Mouse (Mus musculus) heart, postnatal 25 days (tissue): Measurements from ENCODE around the gene Atp8b4. TPM values are rescaled to one million over a fixed set of nuclear protein-coding genes. Genes with fewer than 3 reads are reported as not detected.

ENCODE experiments used
- DNase-seq: peaks from one replicate; pipeline ENCODE4 v3.0.0; 2022; ENCODE audit warnings: low spot score
- intact Hi-C: fragments of 180-260 bp; cut with DNase I; formaldehyde crosslinking; loops from one replicate; pipeline ENCODE4 v1.15.1; 2025
- total RNA-seq, 2 experiments: library from RNA; stranded (reverse); gene quantifications; 2 replicates each; pipeline ENCODE4 v1.2.3; 2021

The Atp8b4 gene
- total RNA-seq, 2 experiments from 2014 or later: 0.25 to 0.52 TPM

- intact Hi-C loops: no loop called here
- DNase-seq: no peak
Measured at GRCm38 (mm10) chr2:126380300-126380699, 120.2 kb downstream of the Atp8b4 start.

- intact Hi-C loops: no loop called here
- no peak for DNase-seq
Measured at GRCm38 (mm10) chr2:126371634-126372033, 128.8 kb downstream of the Atp8b4 start.

- no peak for DNase-seq
- intact Hi-C loops: loop anchor here (10.0 kb wide), 1 partner anchor 155 kb away; no protein-coding TSS in a partner anchor
Measured at GRCm38 (mm10) chr2:126369815-126370214, 130.7 kb downstream of the Atp8b4 start.

- no peak for DNase-seq
- intact Hi-C loops: loop anchor here (2.0 to 10.0 kb wide), 3 partner anchors 161 to 471 kb away; no protein-coding TSS in a partner anchor
Measured at GRCm38 (mm10) chr2:126363745-126364725, 136.4 kb downstream of the Atp8b4 start.

- DNase-seq: peak; percentile 62
- intact Hi-C loops: loop anchor here (2.0 to 10.0 kb wide), 3 partner anchors 162 to 470 kb away; no protein-coding TSS in a partner anchor
Measured at GRCm38 (mm10) chr2:126363050-126363744, 137.3 kb downstream of the Atp8b4 start.

GRCm38 (mm10) chr2:126361131-126361810, 139.2 kb downstream of the Atp8b4 start:
- no peak for DNase-seq

GRCm38 (mm10) chr2:126360688-126361087, 139.8 kb downstream of the Atp8b4 start:
- peak; percentile 64 for DNase-seq
- intact Hi-C loops: loop anchor here (5.0 to 10.0 kb wide), 2 partner anchors 164 to 353 kb away; no protein-coding TSS in a partner anchor

More at GRCm38 (mm10) chr2:126361131-126361810, 139.2 kb downstream of the Atp8b4 start:
- intact Hi-C loops: loop anchor here (5.0 to 10.0 kb wide), 2 partner anchors 164 to 354 kb away; no protein-coding TSS in a partner anchor

GRCm38 (mm10) chr2:126359965-126360364, 140.5 kb downstream of the Atp8b4 start:
- DNase-seq: no peak
- intact Hi-C loops: loop anchor here (5.0 to 10.0 kb wide), 2 partner anchors 165 to 353 kb away; no protein-coding TSS in a partner anchor

- intact Hi-C loops: no loop called here
- no peak for DNase-seq
Measured at GRCm38 (mm10) chr2:126359278-126359677, 141.2 kb downstream of the Atp8b4 start.

- DNase-seq: no peak
- intact Hi-C loops: no loop called here
Measured at GRCm38 (mm10) chr2:126358741-126359140, 141.7 kb downstream of the Atp8b4 start.

GRCm38 (mm10) chr2:126355259-126355658, 145.2 kb downstream of the Atp8b4 start:
- intact Hi-C loops: no loop called here
- no peak for DNase-seq

GRCm38 (mm10) chr2:126351811-126352210, 148.7 kb downstream of the Atp8b4 start:
- intact Hi-C loops: no loop called here

GRCm38 (mm10) chr2:126343026-126343593, 157.4 kb downstream of the Atp8b4 start:
- no peak for DNase-seq
- intact Hi-C loops: no loop called here

More at GRCm38 (mm10) chr2:126351811-126352210, 148.7 kb downstream of the Atp8b4 start:
- no peak for DNase-seq

- intact Hi-C loops: no loop called here
- no peak for DNase-seq
Measured at GRCm38 (mm10) chr2:126341521-126341920, 159.0 kb downstream of the Atp8b4 start.

GRCm38 (mm10) chr2:126340201-126340600, 160.3 kb downstream of the Atp8b4 start:
- DNase-seq: no peak
- intact Hi-C loops: no loop called here

- peak; percentile 21 for DNase-seq
- intact Hi-C loops: no loop called here
Measured at GRCm38 (mm10) chr2:126339516-126339915, 161.0 kb downstream of the Atp8b4 start.

GRCm38 (mm10) chr2:126337143-126337542, 163.3 kb downstream of the Atp8b4 start:
- intact Hi-C loops: no loop called here
- DNase-seq: no peak

GRCm38 (mm10) chr2:126331794-126332193, 168.7 kb downstream of the Atp8b4 start:
- intact Hi-C loops: no loop called here
- no peak for DNase-seq

- intact Hi-C loops: no loop called here
- no peak for DNase-seq
Measured at GRCm38 (mm10) chr2:126323206-126323605, 177.3 kb downstream of the Atp8b4 start.
